Mouse (Mus musculus) intestine, embryonic 16.5 days (tissue): Measurements from ENCODE around the gene Mad1l1. TPM values are rescaled to one million over a fixed set of nuclear protein-coding genes. Genes with fewer than 3 reads are reported as not detected.

Experiments used
- ATAC-seq: fragments of 200-750 bp; cut with Nextera tagmentation; 2 replicates; pipeline ENCODE4 v1.8.0; 2017; ENCODE audit warnings: moderate TSS enrichment, moderate library complexity
- H3K27ac ChIP-seq: fragments of 300-500 bp; sonication (generic); 2 replicates; pipeline ENCODE4 v1.5.1; 2014; ENCODE audit warnings: mild to moderate bottlenecking, low read length
- H3K27me3 ChIP-seq: fragments of 300-500 bp; sonication (generic); replicated peaks from 2 replicates; pipeline ENCODE4 v1.6.1; 2014; ENCODE audit warnings: low read length, control low read depth, mixed read lengths; ENCODE audit not compliant: control insufficient read depth, insufficient read depth
- H3K36me3 ChIP-seq: fragments of 300-500 bp; sonication (generic); 2 replicates; pipeline ENCODE4 v1.6.1; 2014; ENCODE audit warnings: low read length, control low read depth; ENCODE audit not compliant: control insufficient read depth, insufficient read depth
- H3K4me1 ChIP-seq: fragments of 300-500 bp; sonication (generic); 2 replicates; pipeline ENCODE4 v1.6.1; 2014; ENCODE audit warnings: low read length, control low read depth, mixed read lengths; ENCODE audit not compliant: control insufficient read depth, insufficient read depth
- H3K4me2 ChIP-seq: fragments of 300-500 bp; sonication (generic); 2 replicates; pipeline ENCODE4 v1.6.1; 2014; ENCODE audit warnings: low read depth, low read length, control low read depth
- H3K4me3 ChIP-seq: fragments of 300-500 bp; sonication (generic); 2 replicates; pipeline ENCODE4 v1.5.1; 2014; ENCODE audit warnings: mild to moderate bottlenecking, low read length
- H3K9ac ChIP-seq: fragments of 300-500 bp; sonication (generic); 2 replicates; pipeline ENCODE4 v1.6.1; 2014; ENCODE audit warnings: low read depth, low read length
- H3K9me3 ChIP-seq: fragments of 300-500 bp; sonication (generic); 2 replicates; pipeline ENCODE4 v1.6.1; 2016; ENCODE audit warnings: low read length, control low read depth; ENCODE audit not compliant: control insufficient read depth
- WGBS: fragments of 180-500 bp; shearing (Covaris S2); extraction: QIAGEN DNeasy Blood & Tissue Kit; methylation state at CpG from one replicate; pipeline ENCODE4 v1.1.7; 2014; 5-methylcytosine and 5-hydroxymethylcytosine counted together
- polyA plus RNA-seq: library from polyadenylated mRNA; unstranded; fragments of >200 nt; fragmentation: Nextera tagmentation; extraction: Ambion mirVana; gene quantifications from 2 replicates; pipeline ENCODE4 v1.2.1, GENCODE M21; 2015

The Mad1l1 gene
- polyA plus RNA-seq, 1 experiment from 2014 or later: 34.1 TPM

DNA sequence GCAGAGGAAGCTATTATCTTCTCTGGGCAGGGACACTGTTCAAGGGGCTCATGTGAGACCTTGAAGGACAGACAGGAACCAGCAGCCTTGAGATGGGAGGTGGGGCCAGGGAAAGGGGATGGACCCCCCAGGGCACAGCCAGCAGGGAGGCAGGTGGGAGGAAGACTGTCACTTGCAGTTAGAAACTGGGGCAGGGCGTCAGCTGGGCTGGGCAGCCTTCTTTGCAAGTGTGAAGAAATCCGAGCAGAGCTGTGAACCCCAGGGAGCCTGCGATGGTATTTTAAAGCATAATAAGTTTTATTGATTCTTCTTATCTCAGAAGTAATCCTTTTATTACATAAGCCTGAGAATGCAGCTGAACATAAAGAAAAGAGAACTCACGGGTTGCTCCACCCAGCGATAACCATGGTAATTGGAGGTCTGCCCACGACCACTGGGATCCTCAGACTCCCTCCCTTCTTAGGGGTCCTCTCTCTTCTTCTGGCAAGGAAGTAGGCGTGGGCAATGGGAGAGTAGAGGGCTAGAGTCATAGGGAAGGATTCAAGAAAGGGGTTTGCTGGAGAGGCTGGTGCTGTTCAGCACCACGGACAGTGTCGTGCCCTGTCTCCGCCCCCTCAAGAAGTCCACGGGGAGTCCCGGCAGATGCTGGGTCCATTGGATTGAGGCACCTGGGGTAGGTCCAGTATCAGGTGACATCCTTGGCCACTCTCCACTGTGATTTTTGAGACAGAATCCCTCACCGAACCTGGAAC is 342.7 kb downstream of the Mad1l1 start:
- Histone ChIP-seq H3K27me3 (peaks cover 10% of the 10 kb centered on the region), H3K36me3 (no peaks in the 10 kb centered on the region), H3K9me3 (no peaks in the 10 kb centered on the region), H3K4me1 (peaks cover 4% of the 10 kb centered on the region; the same call in 1 of the 2 replicates), H3K4me2 (no peak overlapping the region), H3K27ac (no peak overlapping the region), H3K9ac (no peak overlapping the region), H3K4me3 (no peak overlapping the region)
- ATAC-seq: peak; percentile 78
- WGBS: 5% methylated on average over 13 of the region's 13 CpGs

DNA sequence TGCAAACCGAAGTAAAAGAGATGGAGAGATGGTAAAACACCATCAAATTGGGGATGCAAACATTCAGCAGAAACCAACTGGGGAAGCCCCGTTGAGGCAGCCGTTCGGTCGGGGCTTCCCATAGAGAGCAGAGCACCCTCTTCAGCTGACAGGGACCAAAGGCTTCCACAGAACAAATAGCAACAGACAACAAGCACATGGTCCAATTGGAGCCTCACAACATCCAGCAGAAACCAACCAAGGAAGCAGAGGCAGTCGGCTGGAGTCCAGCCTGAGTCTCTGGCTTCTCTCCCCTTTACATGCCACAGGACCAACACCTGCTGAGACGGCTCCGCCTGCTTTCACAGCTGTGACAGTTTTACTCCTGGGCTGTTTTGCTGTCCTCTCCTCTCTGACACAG is 343.9 kb downstream of the Mad1l1 start:
- H3K9ac ChIP-seq: no peak overlapping the region
- peaks cover 17% of the 10 kb centered on the region for H3K27me3 ChIP-seq
- WGBS: 25% methylated on average over 8 of the region's 8 CpGs
- no peak for ATAC-seq
- no peak overlapping the region for H3K4me2 ChIP-seq
- no peak overlapping the region for H3K27ac ChIP-seq
- H3K4me1 ChIP-seq: peaks cover 4% of the 10 kb centered on the region; the same call in 1 of the 2 replicates
- no peak overlapping the region for H3K4me3 ChIP-seq
- no peaks in the 10 kb centered on the region for H3K36me3 ChIP-seq
- H3K9me3 ChIP-seq: no peaks in the 10 kb centered on the region

DNA sequence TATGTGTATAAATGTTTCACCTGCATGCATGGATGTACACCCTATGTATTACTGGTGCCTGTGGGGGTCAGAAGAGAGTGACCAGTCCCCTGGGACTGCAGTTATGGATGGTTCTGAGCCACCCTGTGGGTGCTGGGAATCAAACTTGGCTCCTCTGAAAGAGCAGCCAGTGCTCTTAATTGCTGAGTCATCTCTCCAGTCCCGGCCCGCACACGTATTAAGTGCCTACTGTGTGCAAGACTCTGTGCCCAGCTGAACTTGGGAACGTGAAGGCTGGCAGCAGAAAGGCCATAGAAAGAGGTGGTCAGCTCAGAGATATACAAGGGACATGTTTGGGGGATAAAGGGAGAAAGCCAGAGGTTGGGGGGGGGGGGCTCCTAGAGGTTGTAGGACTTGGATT is 344.8 kb downstream of the Mad1l1 start:
- peaks cover 4% of the 10 kb centered on the region; the same call in 1 of the 2 replicates for H3K4me1 ChIP-seq
- no peaks in the 10 kb centered on the region for H3K36me3 ChIP-seq
- H3K27me3 ChIP-seq: peaks cover 17% of the 10 kb centered on the region
- no peak overlapping the region for H3K4me2 ChIP-seq
- no peaks in the 10 kb centered on the region for H3K9me3 ChIP-seq
- H3K27ac ChIP-seq: no peak overlapping the region
- WGBS: 74% methylated on average over 4 of the region's 4 CpGs
- no peak overlapping the region for H3K4me3 ChIP-seq
- ATAC-seq: no peak
- H3K9ac ChIP-seq: no peak overlapping the region

DNA sequence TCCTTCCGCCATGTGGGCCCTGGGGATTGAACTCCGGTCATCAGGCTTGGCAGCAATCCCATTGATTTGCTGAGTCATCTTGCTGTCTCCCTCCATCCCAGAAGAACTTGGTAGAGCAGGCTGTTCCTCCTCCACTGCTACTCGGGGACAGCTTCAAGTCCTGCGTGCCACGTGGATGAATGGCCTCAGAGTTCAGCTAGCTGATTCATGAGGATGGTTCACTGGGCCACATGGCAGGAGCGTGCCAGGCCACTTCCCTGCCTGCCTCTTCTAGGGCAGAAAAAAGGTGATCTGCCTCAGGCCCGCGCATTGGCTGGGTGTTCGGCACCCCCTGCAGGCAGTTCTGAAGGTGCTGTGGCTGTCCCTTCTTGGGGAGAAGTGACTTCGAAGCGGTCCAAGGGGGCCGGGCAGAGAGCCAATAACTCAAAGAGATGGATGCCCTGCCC is 351.1 kb downstream of the Mad1l1 start:
- Histone ChIP-seq H3K4me2 (no peak overlapping the region), H3K27me3 (peaks cover 11% of the 10 kb centered on the region; the same call in 1 of the 2 replicates), H3K9ac (no peak overlapping the region), H3K27ac (no peak overlapping the region), H3K9me3 (no peaks in the 10 kb centered on the region), H3K36me3 (no peaks in the 10 kb centered on the region), H3K4me1 (0 out of 2 replicates have a peak, but pooled peaks cover 4% of the 10 kb centered on the region), H3K4me3 (no peak overlapping the region)
- no peak for ATAC-seq
- WGBS: 49% methylated on average over 12 of the region's 12 CpGs

DNA sequence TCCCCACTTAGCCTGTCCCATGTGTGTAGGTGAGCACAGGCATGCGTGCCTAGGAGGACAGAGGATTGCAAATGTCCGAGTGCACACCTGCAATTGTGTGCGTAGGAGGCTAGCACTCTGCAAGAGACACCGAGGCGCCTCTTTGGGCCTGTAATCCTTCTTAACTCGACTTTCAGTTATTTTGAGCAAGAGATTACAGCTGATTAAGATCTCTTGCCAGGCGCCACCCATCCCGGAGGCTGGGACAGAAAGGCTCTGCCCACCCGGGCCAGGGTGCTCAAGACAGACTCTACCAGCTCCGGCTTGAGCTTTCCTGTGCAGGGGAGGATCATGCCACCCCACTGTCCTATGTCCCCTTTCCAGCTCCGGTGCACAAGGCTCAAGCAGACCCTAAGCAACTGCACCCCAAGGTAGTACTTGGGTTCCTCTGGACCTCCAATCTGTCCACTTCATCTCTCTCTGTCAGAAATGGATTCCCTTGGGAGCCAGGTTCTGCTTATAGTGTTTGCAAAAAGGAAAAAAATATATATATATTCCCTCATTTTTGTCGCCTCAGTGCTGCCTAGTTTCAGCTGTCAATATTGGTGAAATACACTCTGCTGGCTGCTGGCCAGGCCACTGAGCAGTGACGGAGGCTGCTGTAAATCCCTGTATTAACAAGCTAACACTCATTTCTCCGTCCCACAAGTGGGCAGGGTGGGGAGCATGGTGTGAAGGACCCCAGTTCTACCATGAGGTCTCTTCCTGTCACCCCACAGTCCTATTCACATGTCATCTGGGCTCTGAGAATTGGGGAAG is 352.0 kb downstream of the Mad1l1 start:
- no peak for ATAC-seq
- H3K27me3 ChIP-seq: peaks cover 11% of the 10 kb centered on the region; the same call in 1 of the 2 replicates
- no peak overlapping the region for H3K27ac ChIP-seq
- no peak overlapping the region for H3K9ac ChIP-seq
- H3K4me2 ChIP-seq: no peak overlapping the region
- no peaks in the 10 kb centered on the region for H3K36me3 ChIP-seq
- H3K4me1 ChIP-seq: 0 out of 2 replicates have a peak, but pooled peaks cover 4% of the 10 kb centered on the region
- no peak overlapping the region for H3K4me3 ChIP-seq
- H3K9me3 ChIP-seq: no peaks in the 10 kb centered on the region
- 73% methylated on average over 14 of the region's 14 CpGs for WGBS

DNA sequence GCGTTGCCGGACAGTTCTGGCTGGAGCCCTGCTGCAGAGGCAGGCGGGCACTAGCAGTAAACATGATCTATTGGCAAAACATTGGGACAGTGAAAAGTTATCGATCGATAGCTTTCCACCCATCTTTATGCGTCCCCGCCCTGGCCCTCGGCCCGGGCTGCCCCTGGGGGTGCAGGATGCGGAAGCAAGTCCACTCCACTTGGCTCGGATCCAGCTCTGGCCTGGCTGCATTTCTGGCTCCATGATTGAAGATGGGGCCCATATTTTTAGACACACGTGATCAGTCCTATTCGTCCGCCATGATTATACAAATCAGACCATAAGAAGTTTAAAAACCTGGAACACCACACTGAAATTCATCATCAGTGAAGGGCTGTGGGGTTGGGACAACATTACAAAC is 355.8 kb downstream of the Mad1l1 start:
- no peaks in the 10 kb centered on the region for H3K36me3 ChIP-seq
- WGBS: 85% methylated on average over 14 of the region's 14 CpGs
- H3K4me2 ChIP-seq: no peak overlapping the region
- no peak overlapping the region for H3K27ac ChIP-seq
- no peak overlapping the region for H3K9ac ChIP-seq
- H3K9me3 ChIP-seq: no peaks in the 10 kb centered on the region
- no peaks in the 10 kb centered on the region for H3K27me3 ChIP-seq
- 0 out of 2 replicates have a peak, but pooled peaks cover 4% of the 10 kb centered on the region for H3K4me1 ChIP-seq
- ATAC-seq: no peak
- no peak overlapping the region for H3K4me3 ChIP-seq

DNA sequence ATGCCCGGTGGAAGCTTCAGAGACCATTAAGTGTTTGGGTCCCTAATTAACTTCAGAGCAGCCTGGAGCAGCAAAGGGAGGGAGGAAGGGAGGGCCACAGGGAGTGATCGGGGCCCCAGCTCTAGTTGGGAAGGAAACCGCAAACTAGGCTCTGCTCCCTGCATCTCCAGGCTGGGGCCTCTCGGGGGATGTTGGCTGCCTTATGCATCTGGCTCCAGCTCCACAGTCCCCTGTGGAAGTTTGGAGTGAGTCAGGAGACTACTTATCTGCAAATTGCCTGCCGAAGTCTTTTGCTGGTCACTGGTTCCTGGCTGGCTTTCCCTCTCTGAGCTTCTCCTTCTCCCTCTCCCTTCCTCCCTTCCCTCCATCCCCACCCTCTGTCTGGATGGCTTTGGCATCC is 357.0 kb downstream of the Mad1l1 start:
- Histone ChIP-seq H3K9ac (no peak overlapping the region), H3K9me3 (no peaks in the 10 kb centered on the region), H3K27ac (no peak overlapping the region), H3K36me3 (no peaks in the 10 kb centered on the region), H3K27me3 (no peaks in the 10 kb centered on the region), H3K4me2 (no peak overlapping the region), H3K4me3 (no peak overlapping the region), H3K4me1 (no peaks in the 10 kb centered on the region)
- no peak for ATAC-seq
- WGBS: 52% methylated on average over 5 of the region's 5 CpGs

DNA sequence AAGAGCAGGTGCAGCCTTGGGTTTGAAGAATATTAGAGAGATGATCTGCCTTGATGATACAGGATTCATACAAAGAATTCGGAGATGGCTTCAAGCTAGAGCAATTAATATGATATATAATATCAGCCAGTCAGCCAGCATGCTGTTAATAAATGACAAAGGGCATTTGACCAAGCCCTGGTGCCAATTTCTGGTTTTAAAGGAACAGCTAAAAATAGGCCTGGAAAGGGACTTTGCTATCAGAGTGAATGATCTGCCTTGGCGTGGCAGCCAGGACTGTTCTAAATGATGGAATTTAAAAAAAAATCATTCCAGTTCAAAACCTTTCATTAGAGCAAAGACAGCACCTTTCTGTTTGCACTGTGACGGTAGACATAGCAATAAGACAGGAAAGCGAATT is 361.6 kb downstream of the Mad1l1 start:
- no peaks in the 10 kb centered on the region for H3K27me3 ChIP-seq
- WGBS: 80% methylated on average over 4 of the region's 4 CpGs
- H3K9ac ChIP-seq: no peak overlapping the region
- no peak overlapping the region for H3K4me3 ChIP-seq
- ATAC-seq: no peak
- no peaks in the 10 kb centered on the region for H3K36me3 ChIP-seq
- peaks cover 9% of the 10 kb centered on the region for H3K4me1 ChIP-seq
- no peak overlapping the region for H3K27ac ChIP-seq
- H3K9me3 ChIP-seq: no peaks in the 10 kb centered on the region
- no peak overlapping the region for H3K4me2 ChIP-seq
